8 mouse cellular contexts compared by ENCODE assay signal in genomic region chr3:80800995-80801826, GRCm38 (mm10). TPM values are rescaled to one million over a fixed set of nuclear protein-coding genes. Genes with fewer than 3 reads are reported as not detected.
DNase-seq lines count a peak whose midpoint lies in the region; ATAC-seq and TF ChIP-seq lines count a peak whose summit lies in the region.

No protein-coding gene starts in this region.

- TF ChIP-seq CTCF in lung, embryonic 14.5 days (IDR thresholded peaks at IDR 0.05; ENCODE audit: low read depth): no peak
- TF ChIP-seq CTCF in layer of hippocampus, adult 2 months (conservative IDR thresholded peaks at IDR 0.05): no peak

- no peaks in the 10 kb centered on the region for H3K9me3 ChIP-seq in lung, embryonic 14.5 days (ENCODE audit: low read depth, low read length)
- no peaks in the 10 kb centered on the region for H3K9me3 ChIP-seq in forebrain, embryonic 14.5 days (replicated peaks; ENCODE audit: control insufficient read depth, low read length)

- H3K4me3 ChIP-seq in lung, embryonic 14.5 days (ENCODE audit: low read depth, low read length): peak overlapping the region; percentile 27
- H3K4me3 ChIP-seq in forebrain, embryonic 14.5 days (ENCODE audit: low read depth, low read length): peak overlapping the region; percentile 68
- H3K4me3 ChIP-seq in layer of hippocampus, adult 2 months: peak overlapping the region; percentile 69

- no peak overlapping the region for H3K27ac ChIP-seq in lung, embryonic 14.5 days (ENCODE audit: low read depth)
- H3K27ac ChIP-seq in forebrain, embryonic 14.5 days (ENCODE audit: low read depth, low read length): peak overlapping the region; percentile 96
- peak overlapping the region; percentile 99 for H3K27ac ChIP-seq in layer of hippocampus, adult 2 months

- H3K4me1 ChIP-seq in lung, embryonic 14.5 days (ENCODE audit: insufficient read depth): no peaks in the 10 kb centered on the region; the same call in 1 of the 2 replicates
- peaks cover 22% of the 10 kb centered on the region for H3K4me1 ChIP-seq in forebrain, embryonic 14.5 days (ENCODE audit: control insufficient read depth, insufficient read depth, low read length)

- peak; percentile 55 for DNase-seq in lung, embryonic 14.5 days
- DNase-seq in lung, postnatal 36 days: no peak
- peak; percentile 85 for DNase-seq in cerebellum, adult 11-12 months
- DNase-seq in forebrain, embryonic 14.5 days (ENCODE audit: low spot score): peak; percentile 86
- DNase-seq in layer of hippocampus, adult 2 months (ENCODE audit: low spot score in 2 of 2): peak; percentile 69 to 73
- DNase-seq in right cerebral cortex, postnatal 4 days: peak; percentile 68

- H3K9ac ChIP-seq in lung, embryonic 14.5 days: no peak overlapping the region
- H3K9ac ChIP-seq in forebrain, embryonic 14.5 days (ENCODE audit: low read length): peak overlapping the region; percentile 83

- peak; percentile 26; the same call in 1 of the 2 replicates for ATAC-seq in lung, embryonic 14.5 days (ENCODE audit: insufficient read depth)
- peak; percentile 58 for ATAC-seq in forebrain, embryonic 14.5 days
- ATAC-seq in megakaryocyte progenitor cell, adult 5-6 weeks (replicated peaks; ENCODE audit: poor library complexity): peak; percentile 21; the same call in 1 of the 2 replicates
- ATAC-seq in erythroblast, adult 5-6 weeks (replicated peaks; ENCODE audit: low FRiP score, poor library complexity, severe bottlenecking): no peak

- 11% methylated on average over 33 of the region's 33 CpGs for WGBS in lung, embryonic 14.5 days
- WGBS in forebrain, embryonic 14.5 days: 2% methylated on average over 33 of the region's 33 CpGs

- peaks cover 27% of the 10 kb centered on the region for H3K27me3 ChIP-seq in lung, embryonic 14.5 days (ENCODE audit: insufficient read depth, low read length)
- no peaks in the 10 kb centered on the region for H3K27me3 ChIP-seq in forebrain, embryonic 14.5 days (replicated peaks; ENCODE audit: control insufficient read depth, insufficient read depth, low read length)

- peak overlapping the region; percentile 59 for H3K4me2 ChIP-seq in lung, embryonic 14.5 days
- peak overlapping the region; percentile 73 for H3K4me2 ChIP-seq in forebrain, embryonic 14.5 days (ENCODE audit: low read length)

- no peaks in the 10 kb centered on the region for H3K36me3 ChIP-seq in lung, embryonic 14.5 days (ENCODE audit: insufficient read depth)
- H3K36me3 ChIP-seq in forebrain, embryonic 14.5 days (ENCODE audit: control insufficient read depth, insufficient read depth, low read length): no peaks in the 10 kb centered on the region

RNA-seq across cellular contexts. Expression of gene Gria2, which starts 1.4 kb away (rescaled TPM):
- 0.16 and 0.17 TPM in 2 replicates for polyA plus RNA-seq in lung, embryonic 14.5 days (2014; fragmentation: Nextera tagmentation; extraction: Ambion mirVana)
- 94.8 and 171 TPM in 2 replicates for polyA plus RNA-seq in forebrain, embryonic 14.5 days (2014; fragmentation: Nextera tagmentation; extraction: Ambion mirVana)
- 100 to 1,000 TPM; 712 to 741 TPM for total RNA-seq in layer of hippocampus, adult 2 months (2021)
- not detected in 2 replicates for total RNA-seq in megakaryocyte progenitor cell, adult 5-6 weeks (2015)
- 0.24 and 0.25 TPM in 2 replicates for total RNA-seq in megakaryocyte progenitor cell, adult 5-6 weeks (2017)
- not detected in 2 replicates for total RNA-seq in erythroblast, adult 5-6 weeks (2015; ENCODE audit: low replicate concordance)
- total RNA-seq in erythroblast, adult 5-6 weeks (2017; ENCODE audit: low replicate concordance): not detected in 2 replicates

Comparison
In these comparisons a context has a peak if more than half of its experiments do, and no peak if none do; other contexts are left out.
1. RNA of gene Gria2, which starts 1.4 kb away (total RNA-seq): 712 to 741 TPM in layer of hippocampus, adult 2 months; 0.24 to 0.25 TPM in megakaryocyte progenitor cell, adult 5-6 weeks and not detected in erythroblast, adult 5-6 weeks; every median in the first group is over 100 times any median in the second.
2. Peak in every context shown above with its lines, with median percentiles within 50 percentile points of each other: H3K4me3 ChIP-seq.